Mouse (Mus musculus): Measurements from ENCODE around the gene Rdh12.
"Not testable (repeated sequence)": the region's sequence is repeated elsewhere in the genome, so short reads cannot be mapped to it uniquely, and the experiment has no call there.

Rdh12 gene

DNA sequence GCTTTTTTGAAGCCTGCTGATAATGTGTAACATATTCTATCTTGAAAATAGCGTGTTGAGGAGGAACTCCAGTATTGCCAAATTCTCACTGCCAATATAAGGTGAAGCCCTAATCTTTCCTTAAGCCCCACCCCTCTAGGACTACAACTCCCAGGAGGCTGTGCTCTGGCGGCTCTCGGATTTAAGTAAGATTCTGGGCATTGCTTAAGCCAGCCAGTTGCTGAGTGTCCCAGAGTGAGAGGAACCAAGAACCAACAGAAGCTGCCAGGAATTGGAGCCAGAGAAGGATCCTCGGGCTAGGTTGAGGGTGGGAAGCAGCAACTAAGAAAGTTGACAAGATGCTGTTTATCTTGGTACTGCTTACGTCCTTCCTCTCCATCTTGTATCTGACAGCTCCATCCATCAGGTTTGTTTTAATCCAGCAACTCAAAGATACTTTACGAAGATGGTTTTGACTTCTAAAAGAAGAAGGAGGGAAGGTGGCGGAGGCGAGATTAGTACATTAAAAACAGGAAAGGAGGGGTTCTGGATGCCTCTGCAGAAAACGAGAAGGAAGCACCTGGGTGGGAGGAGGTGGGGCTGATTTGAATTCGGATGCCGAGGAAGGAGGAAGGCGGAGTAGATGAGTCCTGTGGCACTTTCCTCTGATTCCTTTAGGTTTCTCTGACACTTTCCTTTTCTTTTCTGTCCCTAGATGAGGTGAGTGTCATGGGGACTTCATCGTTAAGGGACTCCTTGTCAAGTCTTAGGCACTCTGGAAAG, at the start of gene Rdh12:
TSS of gene Rdh12 (plus strand) at position 212 of the 762 bp plus-strand sequence.
- peak in 1 of 2 experiments; percentile 12 for DNase-seq

DNA sequence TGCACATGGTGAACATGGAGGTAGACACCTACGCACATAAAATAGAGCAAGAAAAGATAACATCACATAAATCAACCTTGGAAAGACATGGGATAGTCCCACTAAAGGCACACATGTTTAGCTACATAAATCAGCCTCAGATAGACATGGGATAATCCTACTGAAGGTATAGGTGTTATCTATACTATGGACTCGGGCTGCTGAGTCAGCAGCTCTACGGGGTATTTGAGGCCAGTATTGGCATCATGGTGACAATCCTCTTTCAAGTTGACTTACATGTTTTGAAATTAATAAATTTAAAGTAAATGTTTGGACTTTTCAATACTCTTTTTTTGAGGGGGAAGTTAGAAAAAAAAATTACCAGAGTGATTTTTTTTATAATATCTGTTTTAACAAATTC, 45.8 kb upstream of the Rdh12 start:
- DNase-seq = no peak

DNA sequence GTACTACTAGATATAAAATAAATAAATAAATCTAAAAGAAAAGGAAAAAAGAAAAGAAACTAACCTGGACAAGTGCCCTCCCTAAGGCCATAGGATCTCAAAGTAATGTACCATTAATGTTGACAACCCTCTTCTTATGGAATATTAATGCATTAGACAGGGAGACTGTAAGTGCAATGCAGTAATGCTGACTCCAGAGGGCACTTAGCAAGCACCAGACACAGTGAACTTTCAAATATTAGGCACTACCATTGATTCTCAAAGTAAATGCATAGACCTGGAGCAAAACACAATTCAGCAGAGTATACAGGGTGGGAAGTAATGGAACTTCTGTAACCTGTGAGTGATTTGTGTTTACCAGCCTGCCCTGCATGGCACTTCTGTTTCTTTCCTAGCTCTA, 39.5 kb upstream of the Rdh12 start:
- DNase-seq = no peak

DNA sequence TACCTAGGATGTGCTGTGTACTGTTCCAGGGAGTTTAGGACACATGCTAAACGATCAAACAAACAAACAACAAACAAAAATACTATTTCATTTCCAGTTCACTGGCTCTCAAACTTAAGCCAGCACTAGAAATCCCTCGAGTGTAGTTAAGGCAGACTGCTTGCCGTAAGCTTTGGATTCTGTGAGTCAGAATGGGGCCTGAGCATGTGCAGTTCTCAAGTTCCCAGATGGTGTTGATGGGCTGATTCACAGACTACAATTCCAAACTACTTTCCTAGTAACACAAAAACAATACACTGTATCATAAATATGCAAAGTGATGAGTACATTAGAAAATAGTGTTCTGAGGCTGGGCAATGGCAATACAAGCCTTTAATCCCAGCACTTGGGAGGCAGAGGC, 38.3 kb upstream of the Rdh12 start:
- DNase-seq = no peak

DNA sequence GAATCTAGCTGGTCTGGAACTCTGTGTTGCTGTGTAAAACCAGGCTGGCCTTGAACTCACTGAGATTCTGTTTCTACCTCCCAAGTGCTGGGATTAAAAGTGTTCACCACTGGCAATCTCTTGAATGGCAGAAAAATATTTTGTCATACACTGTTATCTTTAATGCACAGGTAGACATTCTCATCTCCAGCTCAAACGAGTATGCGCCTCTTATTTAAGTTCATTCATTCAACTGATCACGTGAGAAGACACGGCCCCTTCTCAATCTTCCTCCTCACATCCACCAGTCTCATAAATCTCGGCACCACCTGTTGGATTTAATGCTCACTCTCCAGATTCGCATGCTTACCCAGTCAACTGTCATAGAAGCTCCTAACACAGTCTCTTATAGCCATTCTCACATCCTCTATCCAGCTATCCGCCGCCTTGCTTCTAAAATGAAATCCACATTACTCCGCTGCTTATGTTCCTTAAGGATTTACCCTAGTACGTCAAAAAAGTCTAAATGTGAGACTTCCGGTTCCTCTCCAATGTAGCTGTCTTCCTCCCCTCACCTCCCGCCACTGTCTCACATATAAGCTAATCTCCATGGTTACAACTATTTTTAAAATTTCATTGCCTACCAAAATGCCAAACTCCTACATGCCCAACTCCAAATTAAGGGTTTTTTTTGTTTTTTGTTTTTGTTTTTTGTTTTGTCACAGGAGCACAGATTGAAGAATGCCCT, 37.3 kb upstream of the Rdh12 start:
- no peak for DNase-seq

DNA sequence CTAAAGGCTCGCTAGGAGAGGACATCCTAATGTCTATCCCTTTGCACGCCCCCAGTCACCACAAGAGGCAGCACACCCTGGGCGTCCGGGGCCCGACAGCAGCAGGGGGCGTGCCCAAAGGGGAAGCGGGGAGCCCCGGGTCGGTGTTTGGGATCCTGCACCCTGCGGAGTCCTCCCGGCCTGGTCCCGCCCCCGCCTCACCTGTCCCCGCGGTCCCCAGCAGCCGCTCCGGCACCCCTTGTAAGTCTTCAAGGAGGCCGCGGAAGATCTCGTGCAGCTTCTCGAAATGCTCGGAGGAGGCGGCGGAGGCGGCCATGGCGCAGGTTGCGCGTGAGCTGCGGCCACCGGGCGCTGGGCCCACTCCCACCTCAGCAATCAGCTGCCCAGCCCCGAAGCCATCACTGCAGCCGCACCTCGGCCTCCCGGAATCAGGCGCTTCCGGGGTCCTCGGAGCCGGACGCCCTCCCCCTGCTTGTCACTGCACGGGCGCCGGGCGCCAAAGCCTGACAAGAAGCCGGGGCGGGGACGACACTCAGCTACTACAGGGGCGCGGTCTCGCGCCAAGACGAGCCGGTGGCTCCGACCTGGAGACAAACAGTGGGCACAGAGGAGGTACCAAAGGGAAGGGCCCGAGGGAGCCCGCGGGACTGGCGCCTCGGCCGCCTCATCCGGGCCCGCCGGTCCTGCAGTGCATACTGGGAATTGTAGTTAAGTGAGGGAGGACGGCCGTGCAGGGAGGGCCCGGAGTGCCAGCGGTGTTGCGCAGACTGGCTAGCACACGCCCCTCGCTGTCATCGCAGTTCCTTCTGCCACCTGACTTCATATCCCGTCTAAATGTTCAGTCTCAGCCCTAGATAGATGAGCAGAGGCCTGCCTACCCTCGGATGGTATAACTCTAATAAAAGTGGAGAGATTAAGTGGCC, 36.4 kb upstream of the Rdh12 start, which contains the start of gene Vti1b:
TSS of gene Vti1b (minus strand) at position 649 of the 923 bp plus-strand sequence.
- DNase-seq = peak; percentile 89 to 91

DNA sequence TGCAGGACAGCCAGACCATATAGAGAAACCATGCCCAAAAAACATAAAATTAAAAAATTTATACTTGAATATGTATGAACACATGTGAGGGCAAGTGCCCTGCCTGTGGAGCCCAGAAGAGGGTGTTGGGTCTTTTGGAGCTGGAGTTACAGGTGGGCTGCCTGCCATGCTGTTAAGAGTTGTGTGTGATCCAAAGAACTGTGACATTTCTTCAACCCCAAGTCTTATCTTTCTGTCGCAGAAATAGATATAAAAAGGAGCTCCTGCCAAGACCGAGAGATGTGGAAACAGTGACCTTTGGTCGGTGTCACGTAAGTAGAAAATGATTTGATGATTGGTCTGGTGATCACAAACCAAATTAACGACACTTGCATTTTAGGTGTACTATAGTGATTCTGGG, 35.0 kb upstream of the Rdh12 start:
- DNase-seq = no peak

DNA sequence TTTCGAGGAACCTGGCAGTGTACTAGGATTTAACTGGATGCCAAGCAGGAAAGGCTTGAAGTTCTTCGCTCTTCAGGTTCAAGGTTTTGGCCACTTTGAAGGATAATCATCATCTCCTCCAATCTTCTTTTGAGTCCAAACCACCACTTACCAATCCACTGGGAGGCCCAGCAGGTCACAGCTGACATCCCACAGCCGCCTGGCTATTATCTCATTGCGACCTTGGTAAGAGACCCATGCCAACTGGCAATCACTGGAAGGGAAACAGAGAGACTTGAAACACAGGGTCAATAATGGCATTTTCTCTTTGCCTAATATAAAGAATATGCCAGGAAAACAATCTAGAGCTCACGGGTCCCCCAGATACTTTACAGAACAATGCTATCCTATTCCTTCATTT, 32.7 kb upstream of the Rdh12 start:
- no peak for DNase-seq

DNA sequence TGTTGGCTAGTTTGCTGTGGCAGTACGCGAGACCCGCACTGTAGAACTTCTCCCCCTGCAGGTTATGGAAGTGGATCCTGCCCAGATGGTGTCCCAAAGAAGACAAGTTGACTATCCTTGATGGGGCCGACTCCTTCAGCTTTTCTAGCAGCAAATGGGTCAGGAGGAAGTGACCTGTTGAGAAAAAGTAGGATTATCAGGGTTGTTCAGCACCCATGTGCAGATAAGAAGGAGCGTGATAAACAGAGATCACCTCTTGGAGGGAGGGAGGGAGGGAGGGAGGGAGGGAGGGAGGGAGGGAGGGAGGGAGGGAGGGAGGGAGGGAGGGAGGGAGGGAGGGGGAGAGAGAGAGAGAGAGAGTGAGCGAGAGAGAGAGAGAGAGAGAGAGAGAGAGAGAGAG, 23.6 kb upstream of the Rdh12 start:
- DNase-seq = not testable (repeated sequence)

DNA sequence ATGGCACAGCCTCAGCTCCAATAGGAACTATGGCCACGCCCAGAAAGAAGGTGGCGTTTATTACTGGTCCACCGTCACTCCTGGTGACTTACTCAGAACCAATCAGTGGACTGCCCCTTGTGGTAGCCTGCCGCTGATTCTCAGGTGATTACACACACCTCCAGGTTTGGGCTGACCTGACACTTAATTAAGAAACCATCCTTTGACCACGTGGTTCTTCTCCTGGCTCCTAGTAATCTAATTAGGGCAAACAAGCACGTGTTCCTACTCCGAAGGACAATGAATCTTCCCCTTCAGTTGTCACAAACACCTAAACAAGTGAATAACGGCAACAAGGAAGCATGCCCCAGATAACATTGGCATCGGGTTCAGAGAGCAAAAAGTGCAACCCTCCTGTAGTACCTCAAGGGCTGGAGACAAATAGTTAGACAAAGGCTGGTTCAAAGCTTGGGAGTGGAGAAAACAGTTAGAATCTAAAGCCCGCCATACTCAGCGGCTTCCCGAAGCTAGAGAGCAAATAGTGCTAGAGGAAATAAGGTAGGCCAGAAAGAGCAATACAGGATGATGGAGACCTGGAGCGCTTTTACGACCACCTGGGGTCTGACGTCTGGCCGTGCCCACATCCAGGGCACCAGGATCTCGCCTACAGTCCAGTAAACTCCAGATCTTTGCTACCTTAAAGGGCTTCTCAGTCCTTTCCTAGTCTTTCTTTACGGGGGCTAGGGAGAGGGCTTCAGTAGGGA, 17.6 kb upstream of the Rdh12 start:
- DNase-seq = peak; percentile 57 to 61

DNA sequence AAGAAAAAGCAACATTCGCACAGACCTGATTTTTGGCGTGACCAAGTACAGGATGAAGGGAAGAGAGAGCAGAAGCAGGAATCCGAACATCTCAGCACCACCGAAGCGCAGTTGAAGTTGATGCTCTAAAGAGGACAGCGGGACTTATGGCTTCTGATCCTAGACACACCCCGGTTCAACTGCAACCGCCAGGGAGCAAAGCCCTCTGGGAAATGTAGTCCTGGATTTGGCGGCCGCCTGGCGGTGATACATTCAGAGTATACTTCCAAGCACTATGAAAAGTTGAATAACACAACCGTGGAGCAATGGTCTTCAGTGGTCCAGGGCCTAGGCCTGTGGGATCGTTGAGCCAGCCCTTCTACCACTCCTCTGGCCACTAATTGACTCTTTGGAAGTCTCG, 17.0 kb upstream of the Rdh12 start:
- peak; percentile 56 to 74 for DNase-seq

DNA sequence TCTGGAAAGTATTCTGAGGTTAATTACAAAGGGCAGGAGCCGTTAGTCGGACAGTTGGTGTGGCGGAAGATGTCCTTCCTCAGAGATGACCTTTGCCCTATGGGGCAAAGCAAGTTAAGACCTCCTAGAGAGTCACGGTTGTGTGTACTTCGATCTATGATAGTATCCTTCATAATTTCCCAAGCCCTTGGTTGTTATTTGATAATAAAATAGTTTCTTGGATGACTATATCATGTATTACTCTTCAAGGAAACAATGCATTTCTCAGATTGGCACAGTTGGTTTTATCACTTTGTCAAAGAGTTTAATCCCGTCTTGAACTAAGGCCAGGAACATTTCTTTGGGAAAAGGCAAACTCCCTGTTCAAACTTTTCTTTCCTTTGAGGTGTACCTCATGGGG, 16.5 kb upstream of the Rdh12 start, which contains the start of gene Rdh11:
TSS of gene Rdh11 (minus strand) at position 101 of the 400 bp plus-strand sequence.
- no peak for DNase-seq

DNA sequence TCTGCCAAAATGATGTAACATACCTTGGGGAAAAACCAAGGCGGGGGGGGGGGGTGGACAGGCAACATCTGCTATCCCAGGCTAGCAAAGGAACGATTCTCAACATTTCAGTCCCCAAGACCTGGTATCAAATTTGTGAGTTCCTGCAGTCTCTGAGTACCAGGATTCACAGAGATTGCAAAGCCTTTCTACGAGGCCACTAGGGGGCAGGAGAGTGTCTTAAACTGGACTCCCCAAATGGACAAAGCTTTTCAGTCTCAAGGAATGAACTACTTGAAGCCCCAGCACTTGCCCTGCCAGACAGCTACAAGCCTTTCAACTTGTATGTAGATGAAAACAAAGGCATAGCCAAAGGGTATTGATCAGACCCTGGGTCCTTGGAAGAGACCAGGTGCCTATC, 15.3 kb upstream of the Rdh12 start:
- DNase-seq = peak; percentile 57 to 73

DNA sequence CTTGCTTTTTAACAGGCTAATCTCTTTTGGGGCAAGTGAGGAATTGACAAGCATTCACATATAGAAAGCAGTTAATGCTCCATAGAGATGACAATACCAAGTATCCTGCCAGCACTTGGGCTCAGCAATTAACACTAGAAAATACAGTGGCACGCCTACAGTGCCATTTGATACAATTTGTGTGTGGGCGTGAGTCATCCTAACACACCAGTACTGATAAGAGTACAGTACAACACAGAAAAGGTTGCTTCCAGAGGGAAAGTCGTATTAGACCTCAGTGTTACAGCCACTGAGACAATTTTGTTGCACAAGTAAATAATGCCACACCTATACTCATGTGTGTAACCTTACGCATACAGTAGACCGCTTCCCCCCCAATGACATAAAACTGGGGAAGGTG, 11.6 kb upstream of the Rdh12 start:
- no peak for DNase-seq

DNA sequence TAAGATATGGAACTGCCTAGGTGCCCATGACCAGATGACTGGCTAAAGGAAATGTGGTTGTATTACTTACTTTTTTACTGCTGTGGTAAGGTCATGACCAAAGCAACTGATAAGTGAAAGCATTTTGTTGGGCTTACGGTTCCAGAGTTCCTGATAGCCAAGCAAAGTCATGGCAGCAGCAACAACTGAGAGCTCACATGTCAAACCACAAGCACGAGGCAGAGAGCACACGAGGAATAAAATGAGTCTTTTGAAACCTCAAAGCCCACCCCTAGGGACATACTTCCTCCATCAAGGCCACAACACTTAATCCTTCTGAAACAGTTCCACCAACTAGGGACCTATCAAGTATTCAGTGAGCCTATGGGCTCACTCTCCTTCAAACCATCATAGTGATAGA, 6.8 kb upstream of the Rdh12 start:
- DNase-seq = no peak

DNA sequence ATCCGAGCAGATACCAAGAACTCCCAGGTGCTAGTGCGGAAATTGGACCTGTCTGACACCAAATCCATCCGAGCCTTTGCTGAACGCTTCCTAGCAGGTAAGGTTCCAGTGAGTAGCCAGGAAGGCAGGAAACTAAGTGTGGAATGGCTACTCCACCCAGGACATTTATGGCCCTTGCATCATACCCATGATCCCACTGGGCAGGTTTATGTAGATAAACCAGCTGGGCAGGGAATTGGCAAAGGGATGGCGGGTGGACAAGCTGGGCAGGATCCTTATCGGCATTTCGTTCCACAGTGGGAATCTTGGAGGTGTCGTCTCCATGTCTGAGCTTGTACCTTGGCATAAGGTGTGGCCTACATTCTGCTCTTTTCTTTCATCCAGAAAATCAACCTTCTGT, 2.7 kb downstream of the Rdh12 start:
- DNase-seq = no peak

DNA sequence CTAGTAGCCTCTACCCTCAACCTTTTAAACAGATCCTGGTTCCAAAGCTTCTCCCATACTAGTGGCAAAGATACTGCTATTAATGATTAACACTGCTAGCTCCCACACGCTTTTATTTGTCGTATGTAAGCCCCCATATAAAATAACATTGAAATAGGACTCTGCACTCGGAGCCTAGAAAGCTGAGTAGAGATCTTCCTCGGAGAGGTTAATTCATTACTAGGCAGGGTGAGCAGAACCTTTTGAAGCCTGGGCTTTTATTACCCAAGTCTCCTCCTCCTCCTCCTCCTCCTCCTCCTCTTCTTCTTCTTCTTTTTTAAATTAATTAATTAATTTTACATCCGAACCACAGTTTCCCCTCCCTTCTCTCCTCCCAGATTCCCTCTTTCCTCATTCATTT, 8.8 kb downstream of the Rdh12 start:
- peak in 1 of 2 experiments; percentile 14 for DNase-seq

DNA sequence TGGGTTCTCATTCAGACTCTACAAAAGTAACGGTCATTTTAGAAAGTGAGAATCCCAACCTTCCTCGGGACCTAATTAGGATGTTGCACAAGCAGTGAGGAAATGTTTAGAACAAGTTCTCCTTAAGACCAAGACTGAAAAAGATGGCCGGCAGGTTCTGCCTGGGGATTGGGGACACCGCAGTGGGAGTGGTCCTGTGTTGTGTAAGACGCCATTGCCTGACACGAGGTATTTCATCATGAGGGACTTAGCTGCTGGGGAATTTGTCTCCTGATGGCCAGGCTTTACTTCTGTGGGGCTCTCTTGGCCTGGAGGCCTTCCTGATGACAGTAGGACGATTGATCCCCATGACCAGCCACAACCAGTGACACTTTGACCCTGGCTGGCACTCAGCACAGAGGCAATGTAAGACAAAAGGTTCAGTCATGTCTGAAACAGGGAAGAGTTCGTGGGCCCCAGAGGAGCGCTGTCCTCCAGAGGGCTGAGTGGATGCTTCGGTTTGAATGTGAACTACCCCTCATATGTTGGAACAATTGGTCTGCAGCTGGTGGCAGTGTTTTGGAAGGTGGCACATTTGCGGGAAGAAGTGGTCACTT, 26.9 kb downstream of the Rdh12 start:
- DNase-seq = no peak

DNA sequence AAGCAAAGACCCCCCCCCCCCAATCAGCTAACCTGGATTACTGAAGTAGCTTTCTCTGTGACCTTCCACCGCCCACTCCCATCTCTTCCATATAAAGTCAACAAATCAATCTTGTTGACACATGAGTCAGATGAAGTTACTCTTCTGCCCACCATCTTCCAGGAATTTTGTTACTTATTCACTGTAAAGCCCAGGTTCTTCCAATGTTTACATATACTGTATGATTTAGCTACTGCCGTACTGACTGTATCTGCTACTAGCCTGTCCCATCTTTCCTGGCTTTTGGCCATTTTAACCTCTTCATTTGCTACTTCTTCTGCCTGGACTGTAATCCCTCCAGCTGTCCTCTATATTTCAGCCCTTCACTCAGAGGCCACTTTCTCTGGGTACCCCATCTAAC, 33.3 kb downstream of the Rdh12 start:
- no peak for DNase-seq

DNA sequence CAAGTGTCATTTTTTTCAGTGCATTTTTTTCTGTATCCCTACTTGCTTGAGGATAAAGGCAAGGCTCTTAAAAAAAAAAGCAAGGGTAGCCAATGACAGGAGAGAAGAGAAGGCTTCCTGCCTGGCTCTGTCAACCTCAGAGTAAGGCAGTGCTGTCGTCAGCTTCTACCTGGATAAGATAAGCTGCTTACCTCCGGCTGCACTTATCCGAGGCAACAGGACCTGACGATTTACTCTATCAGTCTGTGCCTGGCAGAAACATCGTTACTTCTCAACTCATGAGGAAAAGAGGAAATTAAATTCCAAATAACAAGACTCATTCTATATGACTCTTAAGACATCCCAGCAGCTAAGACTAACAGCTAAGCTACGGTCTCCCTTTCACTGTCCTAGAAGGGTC, 34.2 kb downstream of the Rdh12 start:
- DNase-seq = no peak

DNA sequence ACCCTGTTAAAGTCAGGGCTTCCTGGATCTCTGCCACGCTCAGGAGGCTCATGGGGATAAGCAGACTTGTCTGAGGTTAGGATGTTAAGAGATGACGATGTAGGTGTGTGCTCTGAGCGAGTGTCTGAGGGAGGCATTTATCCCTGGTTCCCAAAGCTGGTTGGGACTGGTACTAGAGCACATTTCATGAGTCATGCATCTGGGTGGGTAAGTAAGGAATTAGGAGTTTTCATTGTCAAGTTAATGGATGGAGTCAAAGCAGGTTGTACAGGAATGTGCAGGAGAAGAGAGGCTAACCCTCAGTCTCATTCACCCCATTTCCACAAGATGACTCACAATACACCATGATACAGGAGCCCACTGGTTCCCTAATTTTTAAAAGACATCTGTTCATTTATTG, 39.4 kb downstream of the Rdh12 start:
- DNase-seq = no peak

Measured in kidney, adult 8-10 months (tissue).